Mouse (Mus musculus) hindbrain, embryonic 12.5 days (tissue): ENCODE data around the gene Gm20521. TPM values are rescaled to one million over a fixed set of nuclear protein-coding genes. Genes with fewer than 3 reads are reported as not detected.

Experiments used
- ATAC-seq: fragments of 200-750 bp; cut with Nextera tagmentation; 2 replicates; pipeline ENCODE4 v1.8.0; 2017; ENCODE audit warnings: moderate TSS enrichment; ENCODE audit not compliant: low FRiP score
- H3K27ac ChIP-seq: fragments of 300-500 bp; sonication (generic); 2 replicates; pipeline ENCODE4 v1.5.1; 2016; ENCODE audit warnings: mild to moderate bottlenecking
- H3K27me3 ChIP-seq: fragments of 300-500 bp; sonication (generic); 2 replicates; pipeline ENCODE4 v1.6.1; 2016; ENCODE audit warnings: mild to moderate bottlenecking
- H3K36me3 ChIP-seq: fragments of 300-500 bp; sonication (generic); 2 replicates; pipeline ENCODE4 v1.6.1; 2016; ENCODE audit warnings: mild to moderate bottlenecking
- H3K4me1 ChIP-seq: fragments of 300-500 bp; sonication (generic); 2 replicates; pipeline ENCODE4 v1.6.1; 2016
- H3K4me2 ChIP-seq: fragments of 300-500 bp; sonication (generic); replicated peaks from 2 replicates; pipeline ENCODE4 v1.6.1; 2016; ENCODE audit warnings: mild to moderate bottlenecking
- H3K4me3 ChIP-seq: fragments of 300-500 bp; sonication (generic); 2 replicates; pipeline ENCODE4 v1.5.1; 2016; ENCODE audit warnings: mild to moderate bottlenecking
- H3K9ac ChIP-seq: fragments of 300-500 bp; sonication (generic); 2 replicates; pipeline ENCODE4 v1.6.1; 2016; ENCODE audit warnings: mild to moderate bottlenecking, moderate library complexity
- H3K9me3 ChIP-seq: fragments of 300-500 bp; sonication (generic); replicated peaks from 2 replicates; pipeline ENCODE4 v1.6.1; 2016; ENCODE audit warnings: mild to moderate bottlenecking
- WGBS: fragments of 180-500 bp; shearing (Covaris S2); methylation state at CpG from one replicate; pipeline ENCODE4 v1.1.7; 2016; 5-methylcytosine and 5-hydroxymethylcytosine counted together
- polyA plus RNA-seq: library from polyadenylated mRNA; unstranded; fragments of >200 nt; fragmentation: Nextera tagmentation; extraction: Ambion mirVana; gene quantifications from 2 replicates; pipeline ENCODE4 v1.2.1, GENCODE M21; 2016

The Gm20521 gene
- polyA plus RNA-seq, 1 experiment from 2014 or later = 0.32 TPM

- H3K27me3 ChIP-seq = no peaks in the 10 kb centered on the region
- no peak overlapping the region for H3K4me2 ChIP-seq
- H3K4me1 ChIP-seq = peaks cover 18% of the 10 kb centered on the region
- WGBS = 0% methylated on average over 3 of the region's 3 CpGs
- no peak overlapping the region for H3K4me3 ChIP-seq
- peaks cover 36% of the 10 kb centered on the region for H3K36me3 ChIP-seq
- H3K9me3 ChIP-seq = no peaks in the 10 kb centered on the region
- peak; percentile 59 for ATAC-seq
- no peak overlapping the region for H3K27ac ChIP-seq
- H3K9ac ChIP-seq = no peak overlapping the region
These were observed 17.1 kb downstream of the Gm20521 start for GRCm38 (mm10) chr14:54900383-54900782.

- peaks cover 6% of the 10 kb centered on the region; the same call in 1 of the 2 replicates for H3K4me1 ChIP-seq
- H3K36me3 ChIP-seq = peaks cover 38% of the 10 kb centered on the region
- H3K27ac ChIP-seq = no peak overlapping the region
- no peak overlapping the region for H3K4me2 ChIP-seq
- no peaks in the 10 kb centered on the region for H3K27me3 ChIP-seq
- H3K4me3 ChIP-seq = no peak overlapping the region
- no peaks in the 10 kb centered on the region for H3K9me3 ChIP-seq
- WGBS = 87% methylated on average over 4 of the region's 4 CpGs
- no peak overlapping the region for H3K9ac ChIP-seq
- no peak for ATAC-seq
These were observed 20.4 kb downstream of the Gm20521 start for GRCm38 (mm10) chr14:54903641-54904040.

DNA sequence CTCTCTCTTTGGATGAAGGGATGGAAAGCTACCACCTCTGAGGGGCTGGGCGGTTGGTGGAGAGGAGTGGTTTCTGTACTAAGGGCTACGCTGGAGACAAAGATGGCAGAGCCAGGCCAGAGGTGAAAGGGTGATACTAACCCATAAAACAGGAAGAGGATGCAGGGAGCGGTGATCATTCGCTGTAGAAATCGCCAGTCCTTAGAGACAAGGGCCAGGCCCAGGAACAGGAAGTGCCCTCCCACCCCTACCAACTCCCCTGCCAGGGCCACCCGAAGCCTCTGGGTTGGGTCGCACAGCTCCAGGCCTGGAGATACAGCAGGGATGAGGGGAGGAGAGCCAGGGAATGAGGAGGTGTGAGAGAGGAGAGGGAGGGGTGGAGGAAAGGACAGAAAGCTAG is 25.4 kb downstream of the Gm20521 start:
- no peak overlapping the region for H3K9ac ChIP-seq
- peaks cover 53% of the 10 kb centered on the region for H3K36me3 ChIP-seq
- no peak overlapping the region for H3K4me3 ChIP-seq
- no peaks in the 10 kb centered on the region for H3K9me3 ChIP-seq
- 79% methylated on average over 7 of the region's 7 CpGs for WGBS
- H3K4me1 ChIP-seq = peaks cover 35% of the 10 kb centered on the region
- H3K27me3 ChIP-seq = no peaks in the 10 kb centered on the region
- H3K27ac ChIP-seq = no peak overlapping the region
- no peak for ATAC-seq
- no peak overlapping the region for H3K4me2 ChIP-seq

GRCm38 (mm10) chr14:54912109-54912850 is 29.0 kb downstream of the Gm20521 start:
- 2% methylated on average over 59 of the region's 69 CpGs for WGBS
- peak overlapping the region; percentile 76 for H3K4me3 ChIP-seq
- H3K36me3 ChIP-seq = peaks cover 48% of the 10 kb centered on the region
- no peaks in the 10 kb centered on the region for H3K27me3 ChIP-seq
- H3K4me2 ChIP-seq = peak overlapping the region; percentile 99
- peak overlapping the region; percentile 99 for H3K9ac ChIP-seq
- peak overlapping the region; percentile 92 for H3K27ac ChIP-seq
- no peaks in the 10 kb centered on the region for H3K9me3 ChIP-seq
- peak; percentile 75 for ATAC-seq
- peaks cover 37% of the 10 kb centered on the region for H3K4me1 ChIP-seq

GRCm38 (mm10) chr14:54912886-54913285 is 29.6 kb downstream of the Gm20521 start, which contains the start of gene Slc22a17:
Slc22a17 (minus strand) TSS chr14:54913132.
- peak; percentile 95 for ATAC-seq
- peak within 1 kb of the TSS; percentile 76 for H3K4me3 ChIP-seq
- under 1% methylated on average over 28 of the region's 28 CpGs for WGBS
- H3K9me3 ChIP-seq = no peaks in the 10 kb centered on the region
- peaks cover 37% of the 10 kb centered on the region for H3K4me1 ChIP-seq
- H3K36me3 ChIP-seq = peaks cover 44% of the 10 kb centered on the region
- peak within 1 kb of the TSS; percentile 99 for H3K9ac ChIP-seq
- H3K27me3 ChIP-seq = no peaks in the 10 kb centered on the region
- H3K27ac ChIP-seq = peak within 1 kb of the TSS; percentile 92
- peak within 1 kb of the TSS; percentile 99 for H3K4me2 ChIP-seq

- Histone ChIP-seq H3K9ac (peak overlapping the region; percentile 99), H3K36me3 (peaks cover 40% of the 10 kb centered on the region), H3K9me3 (no peaks in the 10 kb centered on the region), H3K27me3 (no peaks in the 10 kb centered on the region), H3K27ac (peak overlapping the region; percentile 92), H3K4me3 (peak overlapping the region; percentile 76), H3K4me2 (peak overlapping the region; percentile 99), H3K4me1 (peaks cover 34% of the 10 kb centered on the region)
- 15% methylated on average over 10 of the region's 10 CpGs for WGBS
- no peak; the same call in 1 of the 2 replicates for ATAC-seq
These were observed 30.1 kb downstream of the Gm20521 start for GRCm38 (mm10) chr14:54913343-54913742.

- 92% methylated on average over 16 of the region's 16 CpGs for WGBS
- H3K27ac ChIP-seq = no peak overlapping the region
- no peak overlapping the region for H3K4me3 ChIP-seq
These were observed 36.9 kb downstream of the Gm20521 start for GRCm38 (mm10) chr14:54920076-54920685.

GRCm38 (mm10) chr14:54924641-54925348 is 41.6 kb downstream of the Gm20521 start:
- Histone ChIP-seq H3K9ac (peak overlapping the region; percentile 78), H3K36me3 (peaks cover 26% of the 10 kb centered on the region), H3K27ac (peak overlapping the region; percentile 95), H3K4me3 (peak overlapping the region; percentile 55), H3K4me2 (peak overlapping the region; percentile 91), H3K4me1 (peaks cover 39% of the 10 kb centered on the region), H3K9me3 (peaks cover 16% of the 10 kb centered on the region), H3K27me3 (no peaks in the 10 kb centered on the region; the same call in 1 of the 2 replicates)
- 7% methylated on average over 7 of the region's 7 CpGs for whole genome bisulfite sequencing
- ATAC-seq = peak; percentile 55

More at GRCm38 (mm10) chr14:54920076-54920685, 36.9 kb downstream of the Gm20521 start:
- no peaks in the 10 kb centered on the region for H3K27me3 ChIP-seq
- H3K4me2 ChIP-seq = no peak overlapping the region
- no peak overlapping the region for H3K9ac ChIP-seq
- peaks cover 16% of the 10 kb centered on the region for H3K9me3 ChIP-seq
- H3K4me1 ChIP-seq = peaks cover 17% of the 10 kb centered on the region
- no peak for ATAC-seq
- peaks cover 54% of the 10 kb centered on the region for H3K36me3 ChIP-seq

DNA sequence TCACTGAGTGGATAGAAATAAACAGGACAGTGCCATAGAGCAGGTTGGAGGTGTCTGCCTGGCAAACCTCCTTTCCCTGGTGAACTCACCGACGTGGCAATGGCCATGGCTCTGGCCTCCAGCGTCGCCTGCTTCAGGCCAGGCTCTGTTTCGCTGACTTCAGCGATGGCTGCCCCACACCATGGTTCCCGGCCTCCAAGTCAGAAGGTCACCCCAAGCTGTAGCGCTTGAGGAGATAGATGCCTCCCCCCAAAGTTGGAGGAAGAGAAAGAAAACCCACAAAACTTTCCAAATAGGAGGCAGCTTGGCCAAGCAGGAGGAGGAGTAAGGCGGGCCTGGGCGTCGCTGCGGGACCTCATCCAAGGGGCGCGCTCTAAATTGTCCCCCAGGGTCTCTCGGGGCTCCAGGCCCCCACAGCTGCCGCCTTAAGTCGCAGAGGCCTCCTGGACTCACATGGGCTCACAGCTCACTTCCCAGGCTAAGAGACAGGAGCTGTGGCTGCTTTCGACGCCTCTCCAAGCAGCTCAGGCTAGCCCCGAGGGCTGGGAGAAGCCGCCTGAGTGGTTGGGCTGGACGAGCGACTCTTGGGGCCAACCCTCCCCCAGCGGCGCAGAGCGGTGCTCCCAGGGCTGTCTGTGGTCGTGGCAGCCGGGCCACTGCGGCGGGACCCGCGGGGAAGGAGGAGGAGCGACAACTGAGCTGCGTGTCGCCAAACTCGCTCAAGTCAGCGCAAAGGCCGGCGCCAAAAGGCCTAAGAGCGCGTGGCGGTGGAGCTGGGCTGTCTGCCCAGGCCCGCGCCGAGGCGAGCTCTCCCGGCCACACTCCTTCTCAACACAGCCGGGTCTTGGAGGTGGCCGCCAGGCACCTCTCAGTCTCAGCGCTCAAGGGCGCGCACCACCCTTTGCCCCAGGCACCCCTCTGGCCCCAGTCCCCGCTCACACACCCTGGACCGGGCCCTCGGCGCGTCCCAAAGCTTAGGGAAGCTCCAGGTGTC is 42.4 kb downstream of the Gm20521 start, which contains the start of gene Efs:
Gene Efs, minus strand, starts transcription at position 778 of the 994 bp plus-strand sequence.
- peak within 1 kb of the TSS; percentile 91 for H3K4me2 ChIP-seq
- peak within 1 kb of the TSS; percentile 95 for H3K27ac ChIP-seq
- peaks cover 45% of the 10 kb centered on the region for H3K4me1 ChIP-seq
- peaks cover 16% of the 10 kb centered on the region for H3K9me3 ChIP-seq
- peaks cover 17% of the 10 kb centered on the region for H3K36me3 ChIP-seq
- ATAC-seq = peak; percentile 51
- H3K27me3 ChIP-seq = no peaks in the 10 kb centered on the region; the same call in 1 of the 2 replicates
- peak within 1 kb of the TSS; percentile 55 for H3K4me3 ChIP-seq
- peak within 1 kb of the TSS; percentile 78 for H3K9ac ChIP-seq
- 1% methylated on average over 57 of the region's 57 CpGs for WGBS

DNA sequence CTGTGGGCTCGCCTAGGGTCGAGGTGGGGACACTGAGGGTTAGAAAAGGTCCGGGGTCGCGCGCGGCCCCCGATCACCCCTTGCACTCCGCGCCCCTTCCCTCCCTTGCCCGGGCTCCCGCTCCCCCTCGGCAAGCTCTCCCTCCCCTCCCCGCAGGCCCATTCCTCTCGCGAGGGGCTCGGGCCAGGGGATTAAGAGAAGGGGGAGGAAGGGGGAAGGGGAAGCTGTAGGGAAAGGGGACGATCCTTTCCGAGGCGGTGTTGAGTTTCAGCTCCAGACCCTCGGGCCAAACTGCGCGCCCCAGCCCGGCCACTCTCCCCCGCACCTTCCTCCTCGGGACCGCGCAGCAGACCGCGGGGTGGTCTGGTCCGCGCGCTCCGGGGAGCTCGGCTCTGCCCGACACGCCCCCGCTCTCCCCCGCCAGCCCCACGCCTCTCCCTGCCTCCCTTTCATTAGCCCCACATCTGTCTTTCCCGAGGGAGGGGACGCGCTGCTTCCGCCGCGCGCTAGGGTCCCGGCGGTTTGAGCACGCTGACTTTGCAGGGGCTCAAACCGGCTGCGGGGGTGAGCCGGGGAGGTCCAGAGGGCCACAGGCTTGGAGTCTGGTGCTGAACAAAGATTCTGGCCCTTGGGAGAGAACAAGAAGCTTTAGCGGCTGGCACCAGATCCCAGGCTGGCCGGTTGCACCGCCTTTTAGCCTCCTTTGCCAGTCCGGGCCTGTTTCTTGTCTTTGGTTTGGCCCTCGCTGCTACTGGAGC is 43.3 kb downstream of the Gm20521 start:
- under 1% methylated on average over 39 of the region's 58 CpGs for WGBS
- peak; percentile 72 for ATAC-seq
- H3K9me3 ChIP-seq = peaks cover 6% of the 10 kb centered on the region
- peak overlapping the region; percentile 55 for H3K4me3 ChIP-seq
- H3K36me3 ChIP-seq = peaks cover 8% of the 10 kb centered on the region
- peak overlapping the region; percentile 91 for H3K4me2 ChIP-seq
- H3K27ac ChIP-seq = peak overlapping the region; percentile 95
- H3K9ac ChIP-seq = peak overlapping the region; percentile 78
- peaks cover 45% of the 10 kb centered on the region for H3K4me1 ChIP-seq
- no peaks in the 10 kb centered on the region; the same call in 1 of the 2 replicates for H3K27me3 ChIP-seq
